Mouse (Mus musculus) myocyte (in vitro differentiated cells): ENCODE results near the gene Ttc39d.
"Not testable (repeated sequence)": the region's sequence is repeated elsewhere in the genome, so short reads cannot be mapped to it uniquely, and the experiment has no call there.

Source experiments
- E2F4 ChIP-seq: IDR thresholded peaks from one replicate; pipeline ENCODE4 v1.6.1; 2011; ENCODE audit warnings: mild to moderate bottlenecking, control low read depth, moderate library complexity; ENCODE audit not compliant: insufficient read depth
- MYOD1 ChIP-seq, 3 experiments: IDR thresholded peaks; one replicate each; pipeline ENCODE4 v1.6.1; 2011; ENCODE audit warnings: control low read depth in 2 of 3, low read depth in 2 of 3, mild to moderate bottlenecking in 2 of 3, moderate library complexity in 1 of 3; ENCODE audit not compliant: insufficient read length in 2 of 3, control insufficient read depth in 1 of 3
- POLR2A ChIP-seq: IDR thresholded peaks from one replicate; pipeline ENCODE4 v1.6.1; 2011; ENCODE audit warnings: low read depth, mild to moderate bottlenecking, control low read depth, moderate library complexity; ENCODE audit not compliant: insufficient read length
- USF1 ChIP-seq: IDR thresholded peaks from one replicate; pipeline ENCODE4 v1.6.1; 2011; ENCODE audit warnings: low read depth, mild to moderate bottlenecking, control low read depth, moderate library complexity

GRCm38 (mm10) chr17:80178846-80179245 is 28.4 kb upstream of the Ttc39d start:
- not testable (repeated sequence) for TF ChIP-seq E2F4; POLR2A; USF1; MYOD1 (IDR thresholded peaks at IDR 0.05; ENCODE audit: control insufficient read depth in 1 of 3, insufficient read length in 2 of 3, low read depth in 2 of 3)
